Mouse (Mus musculus) heart, embryonic 11.5 days (tissue): ENCODE data around the gene Scube3. TPM values are rescaled to one million over a fixed set of nuclear protein-coding genes. Genes with fewer than 3 reads are reported as not detected.

Experiments
- ATAC-seq: fragments of 200-750 bp; cut with Nextera tagmentation; replicated peaks from 2 replicates; pipeline ENCODE4 v1.8.0; 2017; ENCODE audit warnings: moderate library complexity; ENCODE audit not compliant: insufficient number of reproducible peaks, low FRiP score, low TSS enrichment
- H3K27ac ChIP-seq: fragments of 300-500 bp; sonication (generic); 2 replicates; pipeline ENCODE4 v1.5.1; 2014; ENCODE audit warnings: mild to moderate bottlenecking, low read depth, low read length
- H3K27me3 ChIP-seq: fragments of 300-500 bp; sonication (generic); 2 replicates; pipeline ENCODE4 v1.6.1; 2014; ENCODE audit warnings: mild to moderate bottlenecking, low read length, mixed read lengths; ENCODE audit not compliant: control insufficient read depth, insufficient read depth
- H3K36me3 ChIP-seq: fragments of 300-500 bp; sonication (generic); 2 replicates; pipeline ENCODE4 v1.6.1; 2014; ENCODE audit warnings: mild to moderate bottlenecking, low read length, moderate library complexity, mixed read lengths; ENCODE audit not compliant: control insufficient read depth, insufficient read depth
- H3K4me1 ChIP-seq: fragments of 300-500 bp; sonication (generic); 2 replicates; pipeline ENCODE4 v1.6.1; 2014; ENCODE audit warnings: low read length; ENCODE audit not compliant: control insufficient read depth, insufficient read depth
- H3K4me2 ChIP-seq: fragments of 300-500 bp; sonication (generic); 2 replicates; pipeline ENCODE4 v1.6.1; 2014; ENCODE audit warnings: mild to moderate bottlenecking, moderate library complexity
- H3K4me3 ChIP-seq: fragments of 300-500 bp; sonication (generic); 2 replicates; pipeline ENCODE4 v1.5.1; 2014; ENCODE audit warnings: low read depth, low read length
- H3K9ac ChIP-seq: fragments of 300-500 bp; sonication (generic); 2 replicates; pipeline ENCODE4 v1.6.1; 2014; ENCODE audit warnings: mild to moderate bottlenecking, low read depth, low read length, moderate library complexity
- H3K9me3 ChIP-seq: fragments of 300-500 bp; sonication (generic); replicated peaks from 2 replicates; pipeline ENCODE4 v1.6.1; 2016; ENCODE audit warnings: low read length; ENCODE audit not compliant: control insufficient read depth
- WGBS: fragments of 180-500 bp; shearing (Covaris S2); extraction: QIAGEN DNeasy Blood & Tissue Kit; methylation state at CpG from one replicate; pipeline ENCODE4 v1.1.7; 2014; ENCODE audit not compliant: insufficient replicate concordance; 5-methylcytosine and 5-hydroxymethylcytosine counted together
- polyA plus RNA-seq: library from polyadenylated mRNA; unstranded; fragments of >200 nt; fragmentation: Nextera tagmentation; extraction: Ambion mirVana; gene quantifications from 2 replicates; pipeline ENCODE4 v1.2.1, GENCODE M21; 2014

The Scube3 gene
- polyA plus RNA-seq, 1 experiment from 2014 or later = 2.3 TPM

GRCm38 (mm10) chr17:28138685-28139084, 3.3 kb upstream of the Scube3 start:
- peaks cover 44% of the 10 kb centered on the region for H3K27me3 ChIP-seq
- no peaks in the 10 kb centered on the region for H3K9me3 ChIP-seq
- ATAC-seq = no peak
- no peak overlapping the region for H3K4me3 ChIP-seq
- WGBS = 44% methylated on average over 9 of the region's 9 CpGs
- peaks cover 20% of the 10 kb centered on the region for H3K4me1 ChIP-seq
- H3K9ac ChIP-seq = no peak overlapping the region
- no peaks in the 10 kb centered on the region for H3K36me3 ChIP-seq
- no peak overlapping the region for H3K27ac ChIP-seq
- no peak overlapping the region for H3K4me2 ChIP-seq

GRCm38 (mm10) chr17:28140431-28141204, 1.3 kb upstream of the Scube3 start:
- H3K27me3 ChIP-seq = peaks cover 58% of the 10 kb centered on the region
- no peaks in the 10 kb centered on the region for H3K9me3 ChIP-seq
- 24% methylated on average over 13 of the region's 13 CpGs for WGBS
- peak overlapping the region; percentile 92; the same call in 1 of the 2 replicates for H3K4me2 ChIP-seq
- no peak overlapping the region for H3K9ac ChIP-seq
- H3K4me3 ChIP-seq = no peak overlapping the region
- H3K27ac ChIP-seq = no peak overlapping the region
- H3K36me3 ChIP-seq = no peaks in the 10 kb centered on the region
- peaks cover 28% of the 10 kb centered on the region for H3K4me1 ChIP-seq
- ATAC-seq = no peak

GRCm38 (mm10) chr17:28141205-28141650, 713 bp upstream of the Scube3 start:
- Histone ChIP-seq H3K4me3 (peak overlapping the region; percentile 59), H3K27me3 (peaks cover 64% of the 10 kb centered on the region), H3K9me3 (no peaks in the 10 kb centered on the region), H3K27ac (no peak overlapping the region), H3K9ac (0 out of 2 replicates have a peak overlapping the region, but pooled peaks have one; percentile 44), H3K4me2 (peak overlapping the region; percentile 92), H3K36me3 (no peaks in the 10 kb centered on the region), H3K4me1 (peaks cover 26% of the 10 kb centered on the region)
- no peak for ATAC-seq
- WGBS = 2% methylated on average over 15 of the region's 15 CpGs

- Histone ChIP-seq H3K36me3 (no peaks in the 10 kb centered on the region), H3K4me1 (peaks cover 25% of the 10 kb centered on the region), H3K27ac (no peak overlapping the region), H3K4me3 (peak overlapping the region; percentile 59), H3K9me3 (no peaks in the 10 kb centered on the region), H3K4me2 (peak overlapping the region; percentile 92), H3K27me3 (peaks cover 69% of the 10 kb centered on the region), H3K9ac (peak overlapping the region; percentile 44)
- ATAC-seq = no peak
- under 1% methylated on average over 33 of the region's 33 CpGs for WGBS
These were observed 1.0 kb downstream of the Scube3 start for GRCm38 (mm10) chr17:28142700-28143610.

- H3K4me1 ChIP-seq = peaks cover 25% of the 10 kb centered on the region
- H3K27me3 ChIP-seq = peaks cover 75% of the 10 kb centered on the region
- no peaks in the 10 kb centered on the region for H3K9me3 ChIP-seq
- no peak for ATAC-seq
- no peak overlapping the region for H3K27ac ChIP-seq
- H3K4me2 ChIP-seq = peak overlapping the region; percentile 50
- no peaks in the 10 kb centered on the region for H3K36me3 ChIP-seq
- WGBS = 2% methylated on average over 9 of the region's 9 CpGs
- no peak overlapping the region for H3K9ac ChIP-seq
- peak overlapping the region; percentile 14; the same call in 1 of the 2 replicates for H3K4me3 ChIP-seq
These were observed 1.8 kb downstream of the Scube3 start for GRCm38 (mm10) chr17:28143751-28144150.

- 10% methylated on average over 6 of the region's 6 CpGs for WGBS
- ATAC-seq = no peak
- Histone ChIP-seq H3K4me1 (peaks cover 25% of the 10 kb centered on the region), H3K4me2 (peak overlapping the region; percentile 50), H3K9me3 (no peaks in the 10 kb centered on the region), H3K36me3 (no peaks in the 10 kb centered on the region), H3K27ac (no peak overlapping the region), H3K4me3 (peak overlapping the region; percentile 14; the same call in 1 of the 2 replicates), H3K9ac (no peak overlapping the region), H3K27me3 (peaks cover 77% of the 10 kb centered on the region)
These were observed 2.3 kb downstream of the Scube3 start for GRCm38 (mm10) chr17:28144241-28144640.

- H3K9me3 ChIP-seq = no peaks in the 10 kb centered on the region
- peaks cover 43% of the 10 kb centered on the region for H3K27me3 ChIP-seq
- no peak overlapping the region for H3K9ac ChIP-seq
- H3K27ac ChIP-seq = no peak overlapping the region
- ATAC-seq = no peak
- H3K4me2 ChIP-seq = no peak overlapping the region
- H3K36me3 ChIP-seq = no peaks in the 10 kb centered on the region
- peaks cover 14% of the 10 kb centered on the region for H3K4me1 ChIP-seq
- H3K4me3 ChIP-seq = no peak overlapping the region
- WGBS = 57% methylated on average over 3 of the region's 3 CpGs
These were observed 6.3 kb downstream of the Scube3 start for GRCm38 (mm10) chr17:28148288-28148687.

- peaks cover 34% of the 10 kb centered on the region for H3K27me3 ChIP-seq
- WGBS = 57% methylated on average over 8 of the region's 8 CpGs
- no peak overlapping the region for H3K4me2 ChIP-seq
- no peak overlapping the region for H3K4me3 ChIP-seq
- no peak for ATAC-seq
- no peaks in the 10 kb centered on the region for H3K9me3 ChIP-seq
- 0 out of 2 replicates have a peak, but pooled peaks cover 4% of the 10 kb centered on the region for H3K4me1 ChIP-seq
- no peak overlapping the region for H3K27ac ChIP-seq
- H3K9ac ChIP-seq = no peak overlapping the region
- no peaks in the 10 kb centered on the region for H3K36me3 ChIP-seq
These were observed 7.8 kb downstream of the Scube3 start for GRCm38 (mm10) chr17:28149734-28150133.
